Mouse (Mus musculus) left cerebral cortex, adult 2 months (tissue): ENCODE data around the gene Ddc. TPM values are rescaled to one million over a fixed set of nuclear protein-coding genes. Genes with fewer than 3 reads are reported as not detected.

Experiments
- DNase-seq, 2 experiments: peaks; one replicate each; pipeline ENCODE4 v3.0.0; 2021 to 2022; ENCODE audit warnings: low spot score in 2 of 2, mixed read lengths in 1 of 2; ENCODE audit errors: extremely low spot score in 1 of 2
- H3K27ac ChIP-seq: fragments of 200-600 bp; 2 replicates; pipeline ENCODE4 v1.8.1; 2022
- H3K4me3 ChIP-seq: fragments of 200-600 bp; 2 replicates; pipeline ENCODE4 v1.8.1; 2022
- CTCF ChIP-seq: fragments of 200-600 bp; IDR thresholded peaks from 2 replicates; pipeline ENCODE4 v1.8.1; 2022; ENCODE audit warnings: antibody characterized with exemption, mild to moderate bottlenecking, moderate library complexity
- intact Hi-C: fragments of 180-260 bp; cut with DNase I; formaldehyde crosslinking; loops from one replicate; pipeline ENCODE4 v1.15.1; 2025
- total RNA-seq, 2 experiments: library from RNA; stranded (reverse); gene quantifications; 2 replicates each; pipeline ENCODE4 v1.2.3; 2021

Ddc gene
- total RNA-seq, 2 experiments from 2014 or later = 3.6 to 5.8 TPM

DNA sequence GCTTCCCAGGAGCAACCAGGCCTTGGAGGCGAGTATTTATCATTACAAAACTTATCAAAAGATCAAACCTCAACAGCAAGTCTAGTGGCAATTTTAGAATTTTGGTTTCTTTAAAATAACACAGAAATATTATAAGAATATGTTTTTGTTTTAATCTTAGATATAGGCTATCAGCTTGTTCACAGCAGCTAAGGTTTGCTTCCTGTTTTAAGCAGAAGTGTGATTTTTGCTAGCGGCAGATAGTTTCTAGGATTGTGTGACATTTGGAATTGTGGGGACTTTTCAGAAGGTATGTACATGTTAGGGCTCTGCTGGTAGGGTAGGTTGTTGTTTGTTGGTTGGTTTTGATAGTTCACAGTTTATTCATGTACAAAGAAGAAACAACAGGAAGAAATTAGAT, 2.5 kb downstream of the Ddc start:
- DNase-seq = no peak
- H3K27ac ChIP-seq = no peak overlapping the region
- intact Hi-C loops = no loop called here

DNA sequence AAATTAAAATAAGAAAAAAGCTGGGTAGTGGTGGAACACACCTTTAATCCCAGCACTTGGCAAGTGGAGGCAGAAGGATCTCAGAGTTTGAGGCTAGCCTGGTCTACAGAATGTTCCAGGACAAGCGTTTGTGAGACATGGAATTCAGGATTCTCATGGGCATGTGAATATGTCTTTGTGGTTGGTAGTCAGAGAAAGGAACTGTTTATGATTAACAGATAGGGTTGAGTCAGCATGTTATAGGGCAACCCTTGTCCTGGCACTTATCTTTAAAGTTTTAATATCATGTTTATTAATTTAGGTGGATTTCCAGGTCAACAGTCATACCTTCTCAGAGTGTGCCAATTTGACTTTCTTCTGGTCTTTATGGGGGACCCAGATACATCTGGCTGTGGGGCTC, 4.2 kb downstream of the Ddc start:
- no peak for TF ChIP-seq CTCF
- Histone ChIP-seq H3K4me3 (no peak overlapping the region), H3K27ac (no peak overlapping the region)
- DNase-seq = no peak
- intact Hi-C loops = loop anchor here (5.0 kb wide), 1 partner anchor 51 kb away; no protein-coding TSS in a partner anchor

More for the DNA sequence above, 2.5 kb downstream of the Ddc start:
- H3K4me3 ChIP-seq = no peak overlapping the region
- TF ChIP-seq CTCF = no peak

DNA sequence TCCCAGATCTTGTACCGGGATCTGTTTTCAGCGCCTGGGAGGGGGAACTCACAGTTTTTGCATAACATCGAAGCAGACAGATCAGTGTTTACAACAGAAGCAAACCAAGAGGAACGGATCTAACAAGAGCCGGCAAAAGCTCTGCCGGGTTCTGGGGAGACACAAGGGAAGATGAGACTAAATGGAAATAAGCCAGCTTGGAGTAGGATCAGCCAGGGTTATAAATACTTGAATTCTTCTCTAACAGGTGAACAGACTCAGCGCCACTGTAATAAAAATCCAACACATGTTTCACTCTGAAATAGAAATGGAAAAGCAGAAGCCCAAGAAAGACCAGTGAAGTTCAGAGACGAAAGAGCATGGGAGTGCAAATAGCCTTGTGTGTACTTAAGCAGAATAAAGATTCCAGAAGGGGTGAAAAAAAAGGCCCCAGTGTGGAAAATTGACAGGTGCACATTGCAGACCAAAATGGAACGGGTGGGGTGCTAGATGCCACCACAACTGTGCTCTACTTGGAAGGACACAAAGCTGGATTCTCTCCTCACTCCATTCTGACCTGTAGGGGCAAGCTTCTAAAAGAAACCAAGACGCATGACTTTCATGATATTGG, 4.8 kb downstream of the Ddc start:
- no peak for TF ChIP-seq CTCF
- no peak for DNase-seq
- intact Hi-C loops = loop anchor here (5.0 kb wide), 1 partner anchor 51 kb away; no protein-coding TSS in a partner anchor
- no peak overlapping the region for H3K4me3 ChIP-seq
- no peak overlapping the region for H3K27ac ChIP-seq

DNA sequence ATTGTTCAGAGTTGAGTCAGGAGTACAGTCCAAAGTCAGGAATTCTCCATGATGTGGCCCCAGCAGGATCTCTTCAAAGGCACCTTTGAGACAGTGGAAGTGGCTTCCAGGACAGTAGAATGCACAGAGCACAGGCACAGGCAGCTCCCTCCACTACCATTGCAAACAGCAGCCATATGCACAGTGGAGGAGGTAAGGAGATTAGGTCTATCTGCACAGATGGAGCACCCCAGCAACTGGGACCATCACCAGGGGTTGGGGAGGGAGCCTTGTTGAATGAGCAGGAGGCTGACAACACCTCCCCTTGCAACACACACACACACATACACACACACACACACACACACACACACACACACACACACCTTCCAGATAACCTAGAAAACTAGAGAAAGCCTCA, 6.1 kb downstream of the Ddc start:
- no peak for DNase-seq
- no peak for TF ChIP-seq CTCF
- Histone ChIP-seq H3K27ac (no peak overlapping the region), H3K4me3 (no peak overlapping the region)
- intact Hi-C loops = loop anchor here (5.0 kb wide), 1 partner anchor 50 kb away; no protein-coding TSS in a partner anchor

DNA sequence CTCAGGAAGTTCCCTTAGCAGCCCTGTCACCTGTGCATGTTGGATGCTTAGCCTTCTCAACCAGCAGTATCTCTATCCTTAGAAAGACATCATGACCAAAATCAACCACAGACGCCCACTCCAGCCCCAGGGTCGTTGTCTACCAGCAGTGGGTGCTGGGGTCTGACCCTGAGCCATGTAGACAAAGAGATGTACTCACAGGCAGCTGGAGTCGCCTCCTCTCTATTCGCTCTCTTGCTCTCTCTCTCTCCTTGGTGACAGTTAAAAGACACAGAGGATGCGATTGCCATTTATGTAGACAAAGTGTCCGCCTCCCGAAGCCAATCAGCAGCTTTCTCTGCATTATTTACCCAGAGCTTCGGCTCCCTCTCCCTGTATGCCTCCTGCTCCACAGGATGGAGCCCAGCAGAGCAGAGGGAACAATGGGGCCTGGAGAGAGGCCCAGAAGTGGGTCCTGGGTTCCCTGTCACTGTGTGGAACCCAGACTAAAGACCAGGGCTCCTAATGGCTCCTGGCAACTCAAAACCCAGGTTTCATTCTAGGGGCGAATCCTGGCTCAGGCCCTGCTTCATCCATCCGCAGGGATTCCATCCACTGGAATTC, 7.7 kb downstream of the Ddc start:
- intact Hi-C loops = loop anchor here (5.0 kb wide), 1 partner anchor 48 kb away; no protein-coding TSS in a partner anchor
- peak overlapping the region; percentile 2 for H3K27ac ChIP-seq
- TF ChIP-seq CTCF = no peak
- H3K4me3 ChIP-seq = no peak overlapping the region
- no peak for DNase-seq

DNA sequence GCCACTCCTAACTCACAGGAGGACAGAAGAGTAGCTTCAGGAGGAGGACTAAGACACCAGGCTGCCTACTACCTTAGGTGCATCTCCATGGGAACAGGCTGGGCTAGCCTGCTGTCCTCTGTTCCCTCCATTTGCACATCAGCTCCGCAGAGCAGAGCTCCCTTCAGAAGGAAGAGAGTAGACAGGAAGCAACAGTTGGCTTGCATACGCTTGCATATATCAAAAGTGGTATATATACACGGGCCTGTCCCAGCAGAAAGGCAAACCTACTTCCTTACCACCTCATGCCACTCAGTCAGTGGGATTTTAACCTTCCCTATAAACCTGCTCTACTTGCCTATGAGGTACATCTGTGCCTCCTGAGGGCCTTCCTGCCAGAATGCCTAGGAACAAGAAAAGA, 9.2 kb downstream of the Ddc start:
- intact Hi-C loops = no loop called here
- no peak for DNase-seq
- TF ChIP-seq CTCF = no peak
- peak overlapping the region; percentile 36 for H3K27ac ChIP-seq
- no peak overlapping the region for H3K4me3 ChIP-seq

DNA sequence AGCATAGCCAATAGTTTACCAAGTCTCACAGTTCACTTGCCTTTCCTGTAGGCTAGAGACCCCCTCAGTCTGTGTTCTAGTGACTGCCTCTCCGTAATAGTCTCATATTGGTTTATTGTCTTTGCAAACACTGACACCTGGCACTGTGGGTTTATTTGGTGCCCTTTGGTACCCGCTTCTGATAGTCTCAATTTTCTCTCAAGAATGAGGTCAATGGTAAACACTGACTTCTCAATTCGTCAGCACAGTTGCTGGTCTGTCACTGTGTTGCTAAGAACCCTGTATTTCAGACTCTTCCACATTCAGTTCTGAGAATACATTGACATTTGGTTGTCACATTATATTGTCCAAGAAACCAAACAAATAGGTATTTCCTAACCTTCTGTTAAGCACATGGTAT, 9.9 kb downstream of the Ddc start:
- no peak overlapping the region for H3K27ac ChIP-seq
- DNase-seq = no peak
- intact Hi-C loops = no loop called here
- no peak overlapping the region for H3K4me3 ChIP-seq
- TF ChIP-seq CTCF = no peak

DNA sequence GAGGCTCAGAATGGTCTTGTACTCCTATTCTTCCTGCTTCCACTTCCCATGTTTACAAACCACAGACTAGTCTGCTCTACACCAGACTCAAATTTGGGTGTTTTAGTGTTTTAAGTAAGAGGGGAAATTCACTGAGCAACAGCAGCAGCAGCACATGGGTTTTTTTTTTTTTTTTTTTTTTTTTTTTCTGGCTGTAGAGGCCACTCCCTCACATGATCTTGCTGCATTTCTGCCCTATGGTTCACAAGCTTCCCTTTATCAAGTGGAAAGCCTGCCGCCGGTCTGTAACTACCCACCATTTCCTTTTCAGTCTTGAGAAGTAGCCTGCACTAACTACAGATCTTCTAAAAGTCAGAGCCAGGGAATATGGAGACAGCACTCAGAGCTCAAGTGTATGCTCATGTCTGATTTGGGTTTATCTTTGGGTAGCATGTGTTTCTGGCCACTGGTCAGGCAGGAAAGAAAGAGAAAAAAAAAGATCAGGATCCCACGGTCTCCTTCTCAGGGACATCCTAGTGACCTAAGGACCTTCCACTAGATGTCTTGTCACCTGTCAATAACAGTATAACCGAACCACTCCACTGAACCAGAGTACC, 11.4 kb downstream of the Ddc start:
- no peak overlapping the region for H3K4me3 ChIP-seq
- DNase-seq = no peak
- no peak overlapping the region for H3K27ac ChIP-seq
- no peak for TF ChIP-seq CTCF
- intact Hi-C loops = no loop called here

DNA sequence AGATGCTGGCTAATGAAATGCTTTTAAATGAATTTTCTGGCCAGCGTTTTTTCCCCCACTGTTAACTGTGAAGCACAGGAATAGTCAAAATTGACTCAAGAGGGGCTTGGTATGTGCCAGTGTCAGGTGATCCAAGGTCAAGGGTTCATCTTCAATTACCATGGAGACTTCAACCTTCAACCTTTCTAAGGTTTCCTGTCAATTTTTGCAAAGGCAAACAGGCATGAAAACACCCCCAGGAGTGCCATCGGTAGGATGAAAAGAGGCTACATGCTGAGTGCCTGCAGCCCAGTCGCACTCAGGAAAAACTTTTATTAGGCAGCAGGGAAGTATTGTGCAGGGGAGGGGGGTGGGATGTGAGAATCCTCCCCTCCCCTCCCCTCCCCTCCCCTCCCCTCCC, 12.0 kb downstream of the Ddc start:
- intact Hi-C loops = no loop called here
- TF ChIP-seq CTCF = no peak

DNA sequence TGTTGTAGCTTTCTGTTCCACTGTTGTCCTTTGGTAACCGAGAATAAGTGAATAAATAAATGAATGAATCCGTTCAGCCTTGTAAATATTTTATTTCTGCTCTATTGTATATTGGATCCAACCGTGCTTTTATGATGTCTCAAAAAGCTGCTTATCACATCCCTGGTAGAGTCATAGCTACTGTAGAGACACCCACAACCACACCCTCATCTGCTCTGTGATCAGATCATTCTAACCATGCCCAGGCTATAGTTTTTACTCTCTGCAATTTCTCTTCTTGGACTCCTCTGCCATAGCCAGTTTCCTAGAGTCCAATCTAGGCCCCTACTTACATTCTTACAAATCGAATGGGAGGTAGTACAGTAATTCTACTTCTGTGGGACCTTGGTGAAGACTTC, 12.7 kb downstream of the Ddc start:
- no peak overlapping the region for H3K27ac ChIP-seq
- no peak overlapping the region for H3K4me3 ChIP-seq
- intact Hi-C loops = no loop called here
- no peak for TF ChIP-seq CTCF
- DNase-seq = no peak

More for the DNA sequence above, 12.0 kb downstream of the Ddc start:
- no peak for DNase-seq
- H3K4me3 ChIP-seq = no peak overlapping the region
- H3K27ac ChIP-seq = no peak overlapping the region

DNA sequence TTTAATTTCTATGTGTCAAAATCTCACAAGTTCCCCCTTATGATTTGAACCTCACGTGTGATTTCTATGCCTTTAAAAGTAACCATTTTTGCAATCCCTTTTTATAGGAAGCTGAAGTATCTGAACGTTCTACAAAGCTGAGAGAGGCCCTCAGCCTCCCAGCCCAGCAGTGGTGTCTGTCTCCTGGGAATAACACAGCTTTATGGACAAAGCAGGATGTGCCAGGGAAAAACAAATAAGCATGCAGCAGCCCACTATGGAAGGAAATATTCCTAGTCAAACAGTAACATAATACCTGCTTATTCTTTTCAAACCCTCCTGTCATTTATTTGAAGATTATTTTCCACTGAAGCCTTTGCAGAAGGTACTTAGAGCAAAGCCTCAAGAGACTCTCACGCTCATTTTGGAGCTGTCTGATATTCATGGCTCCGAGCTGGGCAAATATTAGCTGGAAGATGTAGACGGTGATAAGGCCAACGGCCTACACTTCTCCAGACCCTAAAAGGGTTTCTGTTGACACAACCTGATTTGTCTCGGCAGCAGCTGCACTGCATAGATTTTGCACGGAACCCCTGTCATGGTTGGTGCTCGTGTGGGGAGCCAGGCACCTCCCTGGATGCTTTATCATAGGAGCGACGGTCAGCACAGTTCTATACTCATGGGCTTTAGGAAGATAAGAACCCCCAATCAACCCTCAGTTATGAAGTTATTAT, 13.3 kb downstream of the Ddc start:
- no peak overlapping the region for H3K27ac ChIP-seq
- DNase-seq = no peak
- intact Hi-C loops = no loop called here
- TF ChIP-seq CTCF = no peak
- H3K4me3 ChIP-seq = no peak overlapping the region

DNA sequence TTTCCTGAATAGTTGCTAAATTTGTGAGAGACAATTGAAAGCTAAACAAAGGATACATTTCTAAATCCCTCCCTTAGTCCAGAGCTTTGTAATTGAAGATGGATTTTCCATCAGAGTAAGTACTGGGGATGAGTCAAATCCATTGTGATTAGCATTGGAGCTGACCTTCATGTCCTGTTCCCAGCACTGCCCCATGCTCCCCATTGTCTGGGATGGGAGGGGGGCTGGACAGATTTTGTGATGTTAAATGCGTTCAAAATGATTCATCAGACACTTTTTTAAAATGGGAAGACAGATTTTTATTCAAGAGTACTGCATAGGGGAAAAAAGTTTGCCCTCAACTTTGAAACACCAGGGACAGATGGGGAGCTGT, 16.2 kb downstream of the Ddc start:
- Histone ChIP-seq H3K27ac (no peak overlapping the region), H3K4me3 (no peak overlapping the region)
- DNase-seq = no peak
- intact Hi-C loops = no loop called here
- no peak for TF ChIP-seq CTCF
